Mouse (Mus musculus): ENCODE data around the gene Lrch2. TPM values are rescaled to one million over a fixed set of nuclear protein-coding genes. Genes with fewer than 3 reads are reported as not detected.

The Lrch2 gene
- not detected for polyA plus RNA-seq (2017; shearing (Covaris generic))

DNA sequence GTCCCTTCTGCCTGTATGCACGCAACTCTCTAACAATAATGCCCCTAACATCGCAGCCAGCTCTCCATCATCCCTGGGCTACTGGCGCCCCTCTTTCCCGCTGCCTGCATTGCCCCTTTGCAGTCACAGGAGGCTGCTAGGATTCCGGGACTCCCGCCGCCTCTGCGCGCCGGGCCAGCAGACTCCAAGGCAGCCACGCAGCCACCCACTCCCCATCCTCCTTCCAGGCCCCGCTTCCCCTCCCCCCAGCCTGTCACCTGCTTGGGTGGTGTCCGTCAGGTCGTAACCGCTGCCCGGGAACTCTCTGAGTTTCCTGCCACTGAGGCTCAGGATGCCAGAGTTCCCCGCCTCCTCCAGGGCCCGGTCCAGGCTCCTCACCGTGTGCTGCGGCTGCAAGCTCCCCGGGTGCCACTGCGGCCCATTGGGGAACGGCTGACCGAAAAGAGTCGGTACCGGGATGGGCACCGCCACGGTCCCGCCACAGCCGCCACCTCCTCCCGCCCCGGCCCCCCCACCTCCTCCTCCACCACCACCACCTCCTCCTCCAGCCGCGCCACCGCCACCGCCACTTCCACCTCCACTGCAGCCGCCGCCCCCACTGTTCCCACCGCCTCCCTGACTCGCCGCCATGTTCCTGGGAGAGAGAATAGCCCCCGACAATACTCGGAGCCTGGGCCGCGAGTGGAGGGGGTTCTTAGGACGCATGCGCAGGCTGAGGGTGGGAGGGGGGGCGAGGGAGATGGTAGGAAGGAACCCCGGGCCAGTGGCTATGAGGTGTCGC lies at the start of gene Lrch2:
Gene Lrch2 (minus strand): TSS at position 661 of the 781 bp plus-strand sequence.

DNA sequence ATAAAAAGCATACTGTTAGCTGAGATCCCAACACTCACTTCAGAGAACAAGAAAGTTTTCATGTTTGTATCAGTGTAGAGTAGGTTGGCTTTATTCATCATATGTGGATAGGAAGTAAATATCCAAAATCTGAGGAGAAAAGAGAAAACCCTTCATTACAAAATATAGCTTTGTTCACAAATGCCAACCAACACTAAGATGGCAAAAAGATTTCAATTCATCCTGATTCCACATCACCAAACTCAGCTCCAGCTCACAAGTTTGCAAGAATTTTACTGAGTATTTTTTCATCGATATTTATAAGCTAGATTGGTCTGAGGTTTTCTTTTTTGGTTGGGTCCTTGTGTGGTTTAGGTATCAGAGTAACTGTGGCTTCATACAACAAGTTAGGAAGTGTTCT lies 100.3 kb downstream of the Lrch2 start, which contains the start of gene Vmn1r239-ps:
Gene Vmn1r239-ps (minus strand): TSS at position 101 of the 400 bp plus-strand sequence.

DNA sequence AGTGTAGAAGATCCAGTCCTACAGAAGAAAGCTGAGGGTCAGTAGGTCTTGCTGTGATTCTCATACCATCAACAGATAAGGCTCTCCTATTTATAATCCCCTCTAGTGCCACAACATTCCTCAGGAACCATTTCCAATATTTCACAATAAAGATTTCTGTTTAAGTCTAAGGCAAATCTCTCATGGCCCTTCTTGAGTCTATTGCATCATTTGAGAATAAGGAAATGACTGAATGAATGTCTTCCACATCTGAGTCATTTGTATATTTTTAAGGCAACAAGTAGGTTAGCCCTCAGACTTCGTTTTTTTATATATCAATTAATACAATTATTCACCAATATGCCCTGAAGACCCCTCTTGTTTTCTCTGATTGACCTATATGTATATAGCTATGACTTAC lies 124.8 kb downstream of the Lrch2 start, which contains the start of gene Il13ra2:
Gene Il13ra2 (minus strand): TSS at position 64 of the 400 bp plus-strand sequence.

Other genes with a start within 250 kb of the Lrch2 start
- not detected for gene Il13ra2, start 124.9 kb downstream of the Lrch2 start, polyA plus RNA-seq (2017; shearing (Covaris generic))
- not detected for gene Vmn1r239-ps, start 100.4 kb downstream of the Lrch2 start, polyA plus RNA-seq (2017; shearing (Covaris generic))
- not detected for gene Gm15128, start 211.9 kb upstream of the Lrch2 start, polyA plus RNA-seq (2017; shearing (Covaris generic))

Measured in CD4-positive, CD25-positive, alpha-beta regulatory T cell (primary cell).